Comparison of ENCODE assay signal across 20 mouse cellular contexts in the genomic region with DNA sequence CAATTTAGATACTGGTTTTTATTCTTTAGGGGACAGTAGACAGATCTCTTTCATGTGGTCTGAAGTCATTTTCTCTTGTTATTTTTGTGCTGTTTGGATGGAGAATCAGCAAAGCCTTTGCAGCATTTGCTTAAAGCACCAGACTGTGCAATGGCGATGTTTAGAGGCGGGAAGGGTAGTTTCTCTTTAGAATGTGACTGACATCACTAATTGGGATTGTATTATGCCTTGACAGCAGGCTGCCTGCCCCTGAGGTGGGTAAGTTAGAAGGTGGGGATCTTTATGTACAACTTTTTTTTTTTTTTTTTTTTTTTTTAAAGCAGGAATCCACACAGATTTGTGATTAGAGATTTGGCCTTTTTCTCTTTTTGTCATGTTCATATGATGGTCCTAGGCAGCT.
"Had no signal": no experiment of that assay in that cellular context is flagged by ENCODE, and none has a peak within 500 bp of the region (broad histone marks: within the 10 kb centered on the region; RNA-seq: fewer than 3 reads in every experiment).

No protein-coding gene starts in this region.

- H3K9ac ChIP-seq: liver, embryonic 13.5 days; midbrain, embryonic 13.5 days; neural tube, embryonic 12.5 days; neural tube, embryonic 15.5 days had no signal

- ATAC-seq: midbrain, embryonic 13.5 days had no signal

- H3K9me3 ChIP-seq: liver, embryonic 13.5 days; midbrain, embryonic 13.5 days; neural tube, embryonic 12.5 days; neural tube, embryonic 15.5 days had no signal

- DNase-seq: kidney, postnatal 25 days; layer of hippocampus, adult 9-11 months; layer of hippocampus, postnatal 36 days; liver, embryonic 13.5 days; lung, adult 2 months; lung, postnatal 14 days; lung, postnatal 4 days; right cerebral cortex, adult 18-20 months; right cerebral cortex, postnatal 14 days; right cerebral cortex, postnatal 4 days; thymus, adult 2 months; thymus, postnatal 14 days; thymus, postnatal 4 days had no signal

- H3K36me3 ChIP-seq: liver, embryonic 13.5 days; midbrain, embryonic 13.5 days; neural tube, embryonic 12.5 days; neural tube, embryonic 15.5 days had no signal

- H3K27ac ChIP-seq: kidney, postnatal 0 days; layer of hippocampus, adult 2 months; left cerebral cortex, adult 2 months; liver, embryonic 13.5 days; midbrain, embryonic 13.5 days; neural tube, embryonic 12.5 days; neural tube, embryonic 15.5 days; stomach, postnatal 0 days had no signal

- H3K4me2 ChIP-seq: liver, embryonic 13.5 days; midbrain, embryonic 13.5 days; neural tube, embryonic 12.5 days; neural tube, embryonic 15.5 days had no signal

- H3K4me3 ChIP-seq: layer of hippocampus, adult 2 months; left cerebral cortex, adult 2 months; liver, embryonic 13.5 days; midbrain, embryonic 13.5 days; neural tube, embryonic 12.5 days; neural tube, embryonic 15.5 days had no signal

- H3K27me3 ChIP-seq: liver, embryonic 13.5 days; midbrain, embryonic 13.5 days; neural tube, embryonic 12.5 days; neural tube, embryonic 15.5 days had no signal
